Mouse (Mus musculus) kidney, postnatal 4 days (tissue): ENCODE results near the gene Zcchc17.

Experiments
- DNase-seq, 2 experiments: peaks; one replicate each; pipeline ENCODE4 v3.0.0; 2021; ENCODE audit warnings: mixed read lengths in 2 of 2

The Zcchc17 gene

GRCm38 (mm10) chr4:130316691-130317090 is 43.1 kb downstream of the Zcchc17 start:
- DNase-seq, result no peak

- peak; percentile 82 to 84 for DNase-seq
Measured at GRCm38 (mm10) chr4:130315771-130316527, 43.8 kb downstream of the Zcchc17 start.

- DNase-seq, result no peak
Measured at GRCm38 (mm10) chr4:130313552-130313951, 46.2 kb downstream of the Zcchc17 start.

DNA sequence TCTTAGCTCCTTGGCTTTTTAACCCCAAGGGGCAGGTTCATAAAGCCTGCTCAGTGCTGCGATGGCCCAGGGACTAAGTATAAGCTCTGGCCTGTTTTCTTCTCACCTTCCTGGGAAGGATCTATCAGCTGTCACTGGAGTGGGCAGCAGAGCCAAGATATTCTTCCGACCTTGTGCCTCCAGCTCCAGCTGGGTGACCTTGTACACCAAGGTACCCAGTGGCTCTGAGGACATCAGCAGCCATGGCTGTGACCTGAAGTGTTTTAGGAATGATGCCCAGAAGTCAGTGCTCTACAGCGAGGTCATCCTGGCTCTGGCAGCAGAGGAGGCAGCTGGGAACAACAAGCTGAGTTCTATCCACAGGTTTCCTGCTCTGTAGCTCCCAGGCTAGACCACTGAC is 47.2 kb downstream of the Zcchc17 start:
- no peak for DNase-seq

DNA sequence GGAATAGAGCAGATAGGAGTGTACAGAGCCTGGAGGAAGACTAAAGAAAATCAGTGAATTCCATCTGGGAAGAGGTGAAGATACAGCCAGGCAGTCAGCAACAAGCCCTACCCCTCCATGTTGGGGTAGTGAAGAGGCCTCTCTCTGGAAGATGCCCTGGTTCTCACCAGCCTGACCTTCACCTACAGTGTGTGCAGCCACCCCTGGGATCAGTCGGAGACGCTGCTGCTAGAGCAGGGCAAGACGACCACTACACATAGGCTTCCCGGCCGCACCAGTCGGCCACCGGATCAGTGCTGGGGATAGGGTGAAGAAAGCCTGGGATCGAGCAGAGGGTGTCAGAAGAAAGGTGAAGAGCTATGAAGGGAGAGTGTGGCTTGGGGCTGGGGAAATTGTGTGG is 50.5 kb downstream of the Zcchc17 start:
- DNase-seq, result no peak

GRCm38 (mm10) chr4:130308231-130309081 is 51.3 kb downstream of the Zcchc17 start, which contains the start of the genes Fabp3 and Gm10570:
Gene Fabp3 (plus strand): TSS chr4:130308595.
Gene Gm10570 (minus strand): TSS chr4:130308674.
- peak; percentile 57 to 71 for DNase-seq

- DNase-seq, result peak; percentile 77 to 89
Measured at GRCm38 (mm10) chr4:130307851-130308230, 51.9 kb downstream of the Zcchc17 start.

- peak in 1 of 2 experiments; percentile 50 for DNase-seq
Measured at GRCm38 (mm10) chr4:130306796-130307630, 52.7 kb downstream of the Zcchc17 start.

DNA sequence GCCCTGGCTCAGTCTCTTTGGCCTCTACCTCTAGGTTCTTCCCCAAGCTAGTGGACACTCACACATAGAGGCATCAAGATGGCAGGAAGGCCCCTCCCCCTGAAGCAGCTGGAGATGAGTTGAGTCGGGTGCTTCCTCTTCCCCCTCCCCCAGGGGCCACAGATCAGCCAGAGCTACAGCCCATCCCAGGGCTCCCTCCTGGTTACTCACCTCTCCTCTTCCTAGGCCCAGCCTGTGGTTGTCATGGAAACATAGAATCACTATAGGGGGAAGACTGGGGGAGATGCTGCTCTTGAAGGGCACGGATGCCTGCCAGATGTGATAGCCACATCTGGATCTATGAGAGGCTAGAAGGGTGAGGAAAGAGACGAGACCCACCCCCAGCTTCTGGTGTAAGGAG is 55.0 kb downstream of the Zcchc17 start:
- no peak for DNase-seq

DNA sequence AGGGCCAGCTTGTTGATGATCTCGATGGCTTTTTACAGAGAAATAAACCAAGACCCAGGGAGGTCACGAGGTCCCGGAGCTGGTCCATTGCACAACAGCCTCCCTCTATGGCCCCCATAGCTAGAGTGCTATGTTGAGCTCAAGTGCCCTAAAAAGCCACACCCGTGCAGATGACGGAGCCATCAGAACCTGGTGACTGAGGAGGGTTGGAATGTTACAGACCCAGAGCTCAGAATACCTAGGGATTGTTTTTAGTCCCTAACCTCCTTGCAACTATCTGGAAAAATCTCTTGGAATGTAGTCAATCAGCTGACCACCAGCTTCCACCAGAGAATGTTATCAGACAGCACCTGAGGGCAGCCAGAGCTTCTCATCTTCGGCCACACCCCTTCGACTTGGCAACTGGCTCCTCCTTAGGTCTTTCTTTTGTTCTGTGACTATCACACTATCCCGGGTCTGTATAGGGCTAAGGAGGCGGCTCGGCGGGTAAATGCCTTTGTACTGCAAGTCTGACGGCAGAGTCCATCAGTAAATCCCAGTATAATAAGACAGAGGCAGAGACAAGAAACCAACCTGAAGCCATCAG is 57.4 kb downstream of the Zcchc17 start:
- no peak for DNase-seq

DNA sequence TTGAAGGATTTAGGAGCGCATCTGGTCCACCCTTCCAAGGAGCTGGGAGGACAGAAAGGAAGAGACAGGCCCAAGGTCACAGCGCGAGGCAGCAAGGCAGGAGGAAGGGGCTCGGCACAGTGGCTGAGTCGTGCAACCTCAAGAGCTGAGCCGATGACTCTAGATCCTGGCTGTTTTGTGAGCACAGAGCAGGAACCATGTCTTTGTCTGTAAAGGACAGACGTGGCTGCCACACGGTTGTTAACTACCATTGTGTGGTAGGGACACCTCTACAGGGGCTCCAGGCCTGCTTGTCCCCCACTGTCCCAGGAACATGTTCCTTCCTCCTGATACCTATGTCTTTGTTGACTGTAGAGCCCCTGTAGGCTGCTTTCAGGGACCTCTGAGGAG is 60.1 kb downstream of the Zcchc17 start:
- no peak for DNase-seq

DNA sequence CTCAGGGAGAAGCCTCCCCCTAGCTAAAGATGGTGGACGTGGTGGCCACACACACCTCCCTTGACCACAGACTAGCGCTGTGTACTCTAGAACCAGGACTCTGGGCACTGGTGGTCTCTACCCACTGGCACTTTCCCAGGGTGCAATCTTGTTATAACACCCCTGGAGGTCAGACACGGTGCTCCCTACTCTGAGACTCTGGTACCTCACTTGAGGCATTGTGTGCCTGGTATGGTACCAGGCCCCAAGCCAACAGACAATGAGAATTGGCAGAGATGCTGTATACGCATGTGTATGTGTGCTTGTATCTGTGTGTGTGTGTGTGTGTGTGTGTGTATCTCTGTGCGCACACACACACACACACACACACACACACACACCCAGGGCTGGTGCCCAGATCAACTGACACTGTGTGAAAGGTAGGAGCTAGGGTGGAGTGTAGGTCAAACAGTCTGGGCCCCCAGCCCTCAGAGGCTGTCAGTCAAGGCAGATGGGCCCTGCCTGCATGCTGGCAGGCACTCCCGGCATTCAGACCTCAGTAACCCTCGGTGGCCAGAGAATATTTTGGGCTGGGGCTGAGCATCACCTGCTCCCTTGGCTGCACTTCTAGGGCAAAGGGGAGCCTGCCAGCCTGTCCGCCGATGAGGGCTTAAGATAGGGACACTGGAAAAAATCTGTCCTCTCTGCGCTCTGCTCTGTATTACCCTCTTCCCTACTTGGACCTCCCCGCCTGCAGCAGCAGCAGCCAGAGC is 60.7 kb downstream of the Zcchc17 start:
- no peak for DNase-seq

- DNase-seq, result peak in 1 of 2 experiments; percentile 24
Measured at GRCm38 (mm10) chr4:130297123-130297529, 62.6 kb downstream of the Zcchc17 start.

DNA sequence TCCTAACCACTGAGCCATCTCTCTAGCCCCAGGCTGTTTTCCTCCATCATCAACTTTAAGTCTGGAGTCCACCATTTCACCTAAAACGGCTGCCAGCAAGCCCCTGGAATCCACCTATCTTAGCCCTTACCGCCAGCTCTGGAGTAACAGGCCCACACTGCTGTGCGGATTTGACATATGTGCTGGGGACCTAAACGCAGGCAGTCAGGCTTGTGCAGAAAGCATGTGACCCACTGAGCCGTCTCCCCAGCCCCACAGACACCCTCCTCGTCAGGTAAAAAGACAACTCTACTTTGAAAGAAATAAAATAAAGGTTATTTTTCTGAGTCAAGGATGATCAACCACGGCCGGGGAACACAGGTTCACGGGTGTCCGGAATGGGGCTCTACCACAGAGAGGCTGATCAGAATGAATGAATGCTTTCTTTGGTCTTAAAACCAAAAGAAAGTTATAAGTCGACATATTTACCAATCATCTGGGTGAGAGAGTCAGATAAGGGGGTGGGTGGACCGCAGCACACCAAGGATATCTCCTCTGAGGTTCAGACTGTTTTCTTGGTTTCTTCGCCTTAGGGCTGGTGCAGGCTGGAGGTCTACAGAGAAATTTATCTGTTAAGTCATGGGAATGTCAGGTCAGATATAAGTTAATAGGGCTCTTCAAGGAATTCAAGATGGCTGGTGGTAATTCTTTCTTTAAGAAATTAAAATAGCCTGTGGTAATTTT is 63.3 kb downstream of the Zcchc17 start:
- DNase-seq, result no peak

DNA sequence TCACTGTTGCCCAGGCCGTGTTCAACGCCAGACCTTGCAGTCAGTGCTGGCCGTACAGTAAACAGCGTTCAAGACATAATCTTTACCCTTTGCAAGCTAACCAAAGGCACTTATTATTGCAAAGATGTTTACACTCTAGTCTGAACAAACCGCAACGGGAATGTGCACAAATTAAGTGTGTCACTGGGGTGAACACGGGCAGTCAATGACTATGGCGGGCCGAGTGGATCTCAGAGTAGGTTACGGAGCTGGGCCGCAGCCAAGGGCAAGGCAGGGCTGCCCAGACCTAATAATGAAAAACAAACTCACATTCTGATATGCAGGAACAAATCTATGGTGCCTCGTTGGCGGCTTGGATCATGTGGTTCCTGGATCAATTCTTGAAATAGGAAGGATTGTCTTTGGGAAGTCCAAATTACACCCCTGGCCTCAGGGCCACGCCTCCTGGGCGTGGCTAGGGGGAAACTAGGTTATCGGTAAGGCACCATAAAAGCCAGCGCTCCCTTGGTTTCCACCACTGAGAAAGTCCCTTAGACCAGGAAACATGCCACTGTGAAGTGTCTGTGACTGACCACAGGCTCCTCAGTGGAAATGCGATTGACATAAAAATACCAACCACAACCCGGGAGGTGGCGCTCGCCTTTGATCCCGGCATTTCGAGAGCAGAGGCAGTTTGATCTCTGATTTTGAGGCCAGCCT is 64.5 kb downstream of the Zcchc17 start:
- DNase-seq, result peak in 1 of 2 experiments; percentile 58

GRCm38 (mm10) chr4:130294513-130294912 is 65.2 kb downstream of the Zcchc17 start:
- DNase-seq, result no peak

- DNase-seq, result peak; percentile 88 to 89
Measured at GRCm38 (mm10) chr4:130292271-130292670, 67.5 kb downstream of the Zcchc17 start.

DNA sequence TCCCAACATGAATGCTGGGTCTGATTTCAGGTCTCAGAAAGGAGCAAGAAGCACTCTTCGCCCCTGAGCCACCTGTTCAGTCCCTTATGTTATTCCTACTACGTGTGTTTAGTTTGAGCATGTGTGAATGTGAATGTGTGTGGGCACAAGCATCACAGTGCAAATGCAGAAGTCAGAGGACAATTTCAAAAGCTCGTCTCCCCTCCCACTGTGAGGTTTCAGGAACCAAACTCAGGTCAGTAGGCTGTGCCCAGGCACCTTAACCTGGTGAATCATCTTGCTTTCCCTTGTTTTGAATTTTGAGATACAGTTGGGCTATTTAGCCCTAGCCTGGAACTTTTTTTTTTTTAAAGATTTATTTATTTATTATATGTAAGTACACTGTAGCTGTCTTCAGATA is 69.9 kb downstream of the Zcchc17 start:
- no peak for DNase-seq

DNA sequence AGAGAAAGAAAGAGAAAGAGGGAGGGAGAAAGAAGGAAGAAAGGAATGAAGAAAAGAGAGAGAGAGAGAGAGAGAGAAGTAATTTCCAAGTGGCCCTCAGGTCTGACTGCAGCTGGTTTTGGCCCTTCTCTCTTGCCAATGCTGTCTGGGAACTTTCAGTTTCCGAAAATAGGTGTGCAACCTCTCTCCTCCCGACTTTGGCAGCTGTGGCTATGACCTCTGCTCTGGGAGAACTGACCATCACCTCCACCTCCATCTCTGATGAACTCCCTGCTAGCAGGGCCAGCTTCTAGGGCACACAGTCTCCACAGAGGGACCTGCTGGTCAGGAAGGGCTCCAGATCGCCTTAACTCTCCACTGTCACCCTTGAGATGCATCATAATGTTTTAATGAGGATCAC is 73.2 kb downstream of the Zcchc17 start:
- no peak for DNase-seq

- DNase-seq, result no peak
Measured at GRCm38 (mm10) chr4:130283826-130284225, 75.9 kb downstream of the Zcchc17 start.
